ENCODE assay signal across 8 mouse cellular contexts in genomic region chr8:3515260-3515671, GRCm38 (mm10). TPM values are rescaled to one million over a fixed set of nuclear protein-coding genes. Genes with fewer than 3 reads are reported as not detected.
DNase-seq lines count a peak whose midpoint lies in the region; ATAC-seq lines count a peak whose summit lies in the region.

TSS of gene Pnpla6 (plus strand) at chr8:3515384.

- peak within 1 kb of the TSS; percentile 75 for H3K9ac ChIP-seq in hindbrain, embryonic 15.5 days

- peak within 1 kb of the TSS; percentile 82 for H3K27ac ChIP-seq in hindbrain, embryonic 15.5 days (replicated peaks)

- peak within 1 kb of the TSS; percentile 91 for H3K4me2 ChIP-seq in hindbrain, embryonic 15.5 days

- peak; percentile 70 for ATAC-seq in common myeloid progenitor, adult 5-6 weeks (replicated peaks; ENCODE audit: low read depth, poor library complexity, severe bottlenecking)
- ATAC-seq in hindbrain, embryonic 15.5 days (ENCODE audit: low FRiP score, low read depth), result peak; percentile 72

- WGBS in hindbrain, embryonic 15.5 days, result under 1% methylated on average over 25 of the region's 25 CpGs

- no peaks in the 10 kb centered on the region for H3K9me3 ChIP-seq in hindbrain, embryonic 15.5 days

- H3K4me1 ChIP-seq in hindbrain, embryonic 15.5 days (replicated peaks), result peaks cover 21% of the 10 kb centered on the region

- peaks cover 29% of the 10 kb centered on the region for H3K36me3 ChIP-seq in hindbrain, embryonic 15.5 days

- DNase-seq in ZHBTc4 (ENCODE audit: low read depth, low spot score), result peak; percentile 87
- peak; percentile 90 for DNase-seq in gastrocnemius, adult 18-20 months (ENCODE audit: low spot score)
- peak; percentile 89 to 90 for DNase-seq in layer of hippocampus, postnatal 36 days
- DNase-seq in lung, postnatal 25 days (ENCODE audit: low spot score), result peak; percentile 92
- DNase-seq in retina, embryonic 14.5 days (ENCODE audit: low spot score), result peak; percentile 84
- DNase-seq in thymus, postnatal 36 days, result peak; percentile 85 to 87

- no peaks in the 10 kb centered on the region for H3K27me3 ChIP-seq in hindbrain, embryonic 15.5 days

- H3K4me3 ChIP-seq in hindbrain, embryonic 15.5 days, result peak within 1 kb of the TSS; percentile 57

RNA-seq across cellular contexts. Expression of gene Pnpla6, which starts in this region (rescaled TPM):
- 16.1 and 21.8 TPM in 2 replicates for total RNA-seq in common myeloid progenitor, adult 5-6 weeks (2017)
- total RNA-seq in gastrocnemius, adult 18-20 months (2021), result 10 to 100 TPM in 1 of 2 experiments, 1 to 10 TPM in 1; 8.0 to 10.0 TPM
- polyA plus RNA-seq in hindbrain, embryonic 15.5 days (2015; fragmentation: Nextera tagmentation; extraction: Ambion mirVana), result 45.2 and 47.6 TPM in 2 replicates
- total RNA-seq in layer of hippocampus, postnatal 36 days (2021), result 10 to 100 TPM; 75.3 to 87.4 TPM

Comparison
In these comparisons a context has a peak if more than half of its experiments do, and no peak if none do; other contexts are left out.
1. Peak in every context shown above with its lines: DNase-seq, ATAC-seq, H3K4me3 ChIP-seq and H3K27ac ChIP-seq.